Mouse (Mus musculus): ENCODE measurements around the gene Spdye4c. TPM values are rescaled to one million over a fixed set of nuclear protein-coding genes. Genes with fewer than 3 reads are reported as not detected.

The Spdye4c gene
- polyA plus RNA-seq (2017; shearing (Covaris generic)), result not detected

DNA sequence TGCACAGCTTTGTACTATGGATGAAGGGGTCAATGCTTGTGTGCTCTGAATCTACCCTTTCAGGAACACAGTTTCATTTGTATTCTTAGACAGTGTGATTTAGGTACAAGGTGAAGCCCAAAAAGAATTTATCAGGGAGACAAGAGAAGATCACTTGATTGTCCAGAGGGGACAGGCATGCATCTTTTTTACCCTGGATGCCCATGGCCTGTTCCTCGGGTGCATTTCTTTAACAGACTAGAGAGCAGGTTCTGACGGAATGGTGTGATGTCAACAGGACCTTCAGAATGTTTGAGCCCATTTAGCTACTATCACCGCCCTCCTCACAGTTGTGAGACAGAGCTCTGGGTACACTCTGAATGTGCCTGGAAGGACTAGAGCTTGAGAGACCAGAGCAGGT is at the start of gene Spdye4c:
Gene Spdye4c, plus strand, starts transcription at position 301 of the 400 bp plus-strand sequence.

Other genes starting within 250 kb of the Spdye4c start
- 89.7 TPM for gene Anapc1, start 96.2 kb downstream of the Spdye4c start, polyA plus RNA-seq (2017; shearing (Covaris generic))
- 0.16 TPM for gene Mertk, start 107.7 kb downstream of the Spdye4c start, polyA plus RNA-seq (2017; shearing (Covaris generic))
- 43.0 TPM for gene Tmem87b, start 226.9 kb downstream of the Spdye4c start, polyA plus RNA-seq (2017; shearing (Covaris generic))

All from naive thymus-derived CD4-positive, alpha-beta T cell, adult 5 months (primary cell).